Mouse (Mus musculus): ENCODE measurements around the gene Atxn1.

DNA sequence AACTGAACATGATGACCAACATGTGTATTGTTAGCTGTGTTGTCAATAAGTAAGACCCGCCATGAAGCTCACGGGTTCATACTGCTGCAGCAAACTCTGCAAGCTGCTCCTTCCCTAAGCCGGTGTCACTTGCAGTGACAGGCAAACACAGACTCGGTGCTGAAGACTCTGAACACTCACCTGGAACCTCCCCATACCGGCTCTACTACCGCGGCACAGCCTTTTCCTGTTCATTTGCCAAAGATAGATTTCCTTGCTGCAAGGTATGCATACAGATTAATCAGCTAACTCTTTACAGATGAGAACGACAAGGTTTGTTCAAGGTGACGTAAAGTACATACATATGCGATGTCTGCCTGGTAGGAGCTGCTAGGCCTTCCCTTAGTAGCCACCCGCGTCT lies 344.1 kb downstream of the Atxn1 start:
- no peak for TF ChIP-seq CTCF (IDR thresholded peaks at IDR 0.05; ENCODE audit: extremely low read depth, insufficient read depth, low read length)
- no peak for TF ChIP-seq POLR2A (IDR thresholded peaks at IDR 0.05; ENCODE audit: extremely low read depth, insufficient read depth, low read length)

Measured in cortical plate, adult 2 months (tissue).